ENCODE assay signal across 28 mouse cellular contexts in the genomic region with DNA sequence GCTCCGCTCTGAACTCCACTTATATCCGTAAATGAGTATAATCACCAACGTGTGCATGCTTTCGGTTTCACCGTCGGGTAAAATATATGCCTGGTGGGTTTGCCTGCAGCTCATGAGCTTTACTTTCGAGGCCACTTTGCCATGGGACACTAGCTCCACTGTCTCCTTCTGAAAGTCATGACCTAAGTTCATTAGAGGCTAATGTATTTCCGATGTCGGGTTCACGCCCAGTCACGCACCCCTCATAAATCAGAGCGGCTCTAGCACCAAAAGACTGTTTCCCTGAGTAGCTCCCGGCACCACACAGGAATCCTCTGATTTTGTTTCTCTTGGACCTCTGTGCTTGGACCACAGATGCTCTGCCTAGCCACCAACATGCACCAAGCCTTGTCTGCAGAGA. TPM values are rescaled to one million over a fixed set of nuclear protein-coding genes. Genes with fewer than 3 reads are reported as not detected.
DNase-seq lines count a peak whose midpoint lies in the region; ATAC-seq and TF ChIP-seq lines count a peak whose summit lies in the region.
"Had no signal": no experiment of that assay in that cellular context is flagged by ENCODE, and none has a peak within 500 bp of the region (broad histone marks: within the 10 kb centered on the region; RNA-seq: fewer than 3 reads in every experiment).

No protein-coding gene starts in this region.

- 25% methylated on average over 13 of the region's 13 CpGs for WGBS in kidney, postnatal 0 days
- 21% methylated on average over 13 of the region's 13 CpGs for WGBS in limb, embryonic 11.5 days
- WGBS in limb, embryonic 15.5 days: 27% methylated on average over 13 of the region's 13 CpGs

- no peaks in the 10 kb centered on the region for H3K9me3 ChIP-seq in kidney, postnatal 0 days (replicated peaks; ENCODE audit: low read length)
- H3K9me3 ChIP-seq in limb, embryonic 11.5 days (ENCODE audit: control insufficient read depth, low read length): no peaks in the 10 kb centered on the region
- H3K9me3 ChIP-seq in limb, embryonic 15.5 days: no peaks in the 10 kb centered on the region
- H3K9me3 ChIP-seq: forebrain, embryonic 13.5 days; heart, embryonic 10.5 days; heart, embryonic 15.5 days; liver, embryonic 13.5 days; megakaryocyte, embryonic 14.5 days; neural tube, embryonic 12.5 days had no signal

- no peak overlapping the region for H3K27ac ChIP-seq in gastrocnemius, adult 2 months
- H3K27ac ChIP-seq in kidney, postnatal 0 days: no peak overlapping the region
- H3K27ac ChIP-seq in limb, embryonic 11.5 days (replicated peaks; ENCODE audit: low read depth, low read length): no peak overlapping the region
- H3K27ac ChIP-seq in limb, embryonic 15.5 days: no peak overlapping the region
- H3K27ac ChIP-seq: forebrain, embryonic 13.5 days; heart, embryonic 10.5 days; heart, embryonic 15.5 days; liver, embryonic 13.5 days; neural tube, embryonic 12.5 days had no signal

- no peaks in the 10 kb centered on the region for H3K27me3 ChIP-seq in kidney, postnatal 0 days (ENCODE audit: insufficient read depth, low read length)
- H3K27me3 ChIP-seq in limb, embryonic 11.5 days (ENCODE audit: control insufficient read depth, insufficient read depth, low read length): peaks cover 4% of the 10 kb centered on the region; the same call in 1 of the 2 replicates
- peaks cover 38% of the 10 kb centered on the region for H3K27me3 ChIP-seq in limb, embryonic 15.5 days
- H3K27me3 ChIP-seq: Patski had no signal

- no peaks in the 10 kb centered on the region for H3K36me3 ChIP-seq in kidney, postnatal 0 days (ENCODE audit: insufficient read depth, low read length)
- no peaks in the 10 kb centered on the region for H3K36me3 ChIP-seq in limb, embryonic 11.5 days (ENCODE audit: control insufficient read depth, insufficient read depth, low read length)
- no peaks in the 10 kb centered on the region for H3K36me3 ChIP-seq in limb, embryonic 15.5 days
- H3K36me3 ChIP-seq: heart, embryonic 10.5 days; heart, embryonic 15.5 days; liver, embryonic 13.5 days; neural tube, embryonic 12.5 days had no signal

- intact Hi-C loops in gastrocnemius, adult 2 months (cut with DNase I): no loop called here

- TF ChIP-seq CTCF in gastrocnemius, adult 2 months (IDR thresholded peaks at IDR 0.05): no peak
- no peak for TF ChIP-seq CTCF in kidney, postnatal 0 days (IDR thresholded peaks at IDR 0.05; ENCODE audit: low read depth)

- H3K4me3 ChIP-seq in gastrocnemius, adult 2 months: peak overlapping the region; percentile 31
- H3K4me3 ChIP-seq in kidney, postnatal 0 days (replicated peaks; ENCODE audit: low read depth, low read length): no peak overlapping the region; the same call in 1 of the 2 replicates
- no peak overlapping the region for H3K4me3 ChIP-seq in limb, embryonic 11.5 days (ENCODE audit: low read depth, low read length)
- H3K4me3 ChIP-seq in limb, embryonic 15.5 days: peak overlapping the region; percentile 20
- H3K4me3 ChIP-seq: forebrain, embryonic 13.5 days; heart, embryonic 10.5 days; heart, embryonic 15.5 days; liver, embryonic 13.5 days; megakaryocyte, embryonic 14.5 days; neural tube, embryonic 12.5 days had no signal

- no peak overlapping the region for H3K9ac ChIP-seq in kidney, postnatal 0 days (ENCODE audit: low read depth, low read length)
- H3K9ac ChIP-seq in limb, embryonic 11.5 days (ENCODE audit: low read length): no peak overlapping the region
- no peak overlapping the region for H3K9ac ChIP-seq in limb, embryonic 15.5 days
- H3K9ac ChIP-seq: forebrain, embryonic 13.5 days; heart, embryonic 15.5 days; liver, embryonic 13.5 days; neural tube, embryonic 12.5 days had no signal

- no peak for ATAC-seq in kidney, postnatal 0 days (replicated peaks; ENCODE audit: low FRiP score, low read depth)
- ATAC-seq in limb, embryonic 11.5 days (ENCODE audit: insufficient number of reproducible peaks, low FRiP score, low TSS enrichment, low read depth): no peak
- no peak for ATAC-seq in limb, embryonic 15.5 days (ENCODE audit: insufficient number of reproducible peaks, low FRiP score, low TSS enrichment, low read depth)
- ATAC-seq: forebrain, embryonic 13.5 days; hindbrain, embryonic 16.5 days; lung, postnatal 0 days; Patski had no signal

- DNase-seq in gastrocnemius, adult 2 months: no peak
- DNase-seq in gastrocnemius, postnatal 25 days: no peak
- peak; percentile 9 for DNase-seq in kidney, postnatal 0 days (ENCODE audit: low spot score)
- no peak for DNase-seq in kidney, adult 9 months
- DNase-seq in limb, embryonic 11.5 days (ENCODE audit: low spot score): peak; percentile 40
- DNase-seq in natural killer cell, adult 2 months (ENCODE audit: low spot score in 2 of 2): no peak
- DNase-seq: adrenal gland, postnatal 14 days; cerebellum, adult 11 months; cerebellum, adult 9-11 months; gastrocnemius, postnatal 14 days; heart, adult 11 months; kidney, postnatal 10 days; left cerebral cortex, postnatal 4 days; liver, embryonic 13.5 days; lung, adult 18-20 months; lung, postnatal 4 days; midbrain, embryonic 14.5 days had no signal

- H3K4me2 ChIP-seq in kidney, postnatal 0 days (ENCODE audit: low read length): peak overlapping the region; percentile 27
- H3K4me2 ChIP-seq in limb, embryonic 11.5 days (ENCODE audit: low read depth, severe bottlenecking): no peak overlapping the region
- no peak overlapping the region; the same call in 1 of the 2 replicates for H3K4me2 ChIP-seq in limb, embryonic 15.5 days
- H3K4me2 ChIP-seq: forebrain, embryonic 13.5 days; heart, embryonic 15.5 days; liver, embryonic 13.5 days; neural tube, embryonic 12.5 days had no signal

- no peaks in the 10 kb centered on the region for H3K4me1 ChIP-seq in kidney, postnatal 0 days (replicated peaks; ENCODE audit: insufficient read depth, low read length)
- peaks cover 19% of the 10 kb centered on the region for H3K4me1 ChIP-seq in limb, embryonic 11.5 days (ENCODE audit: control insufficient read depth, insufficient read depth, low read length)
- H3K4me1 ChIP-seq in limb, embryonic 15.5 days: peaks cover 13% of the 10 kb centered on the region; the same call in 1 of the 2 replicates
- H3K4me1 ChIP-seq: heart, embryonic 15.5 days; liver, embryonic 13.5 days; megakaryocyte, embryonic 14.5 days had no signal

RNA-seq across cellular contexts. Expression of gene Hspa12a, which starts 27.4 kb away (rescaled TPM):
- 1 to 10 TPM; 4.4 to 5.7 TPM for total RNA-seq in gastrocnemius, adult 2 months (2021)
- total RNA-seq in gastrocnemius, postnatal 25 days (2021): 1 to 10 TPM; 7.0 to 7.8 TPM
- polyA plus RNA-seq in kidney, postnatal 0 days (2015; fragmentation: Nextera tagmentation; extraction: Ambion mirVana): 13.4 and 14.5 TPM in 2 replicates
- 3.0 and 3.5 TPM in 2 replicates for polyA plus RNA-seq in limb, embryonic 11.5 days (2014; fragmentation: Nextera tagmentation; extraction: Ambion mirVana)
- 3.4 and 3.5 TPM in 2 replicates for polyA plus RNA-seq in limb, embryonic 15.5 days (2015; fragmentation: Nextera tagmentation; extraction: Ambion mirVana)
- total RNA-seq: MEL had no signal

RNA-seq across cellular contexts. Expression of gene Eno4, which starts 27.6 kb away (rescaled TPM):
- total RNA-seq in gastrocnemius, adult 2 months (2021): not detected
- total RNA-seq in gastrocnemius, postnatal 25 days (2021): not detected
- polyA plus RNA-seq in kidney, postnatal 0 days (2015; fragmentation: Nextera tagmentation; extraction: Ambion mirVana): 0.37 and 0.51 TPM in 2 replicates
- 0.51 and 0.59 TPM in 2 replicates for polyA plus RNA-seq in limb, embryonic 11.5 days (2014; fragmentation: Nextera tagmentation; extraction: Ambion mirVana)
- 0.16 and 0.32 TPM in 2 replicates for polyA plus RNA-seq in limb, embryonic 15.5 days (2015; fragmentation: Nextera tagmentation; extraction: Ambion mirVana)
- total RNA-seq: heart, postnatal 25 days; MEL had no signal

Comparison
In these comparisons a context has a peak if more than half of its experiments do, and no peak if none do; other contexts are left out.
1. DNase-seq: peak in kidney, postnatal 0 days (single experiment) and limb, embryonic 11.5 days (single experiment); none in gastrocnemius, adult 2 months (single experiment), gastrocnemius, postnatal 25 days (single experiment), kidney, adult 9 months (single experiment) and natural killer cell, adult 2 months (0 of 2).
2. H3K4me3 ChIP-seq: peak in gastrocnemius, adult 2 months (single experiment) and limb, embryonic 15.5 days (single experiment); none in kidney, postnatal 0 days (single experiment) and limb, embryonic 11.5 days (single experiment).